Mouse (Mus musculus): Measurements from ENCODE around the gene Papln. TPM values are rescaled to one million over a fixed set of nuclear protein-coding genes. Genes with fewer than 3 reads are reported as not detected.

Gene Papln
- total and polyA plus RNA-seq, 3 experiments, result 0.04 to 0.07 TPM; not detected in 1

- DNase-seq (ENCODE audit: low read depth, low spot score), result no peak
- Histone ChIP-seq H3K4me3 (ENCODE audit: control insufficient read depth in 1 of 2, insufficient read depth in 1 of 2, low read depth in 2 of 2, low read length in 2 of 2) (no peak overlapping the region), H3K36me3 (ENCODE audit: control insufficient read depth in 1 of 2, insufficient read depth in 2 of 2, low read length in 2 of 2) (peaks cover 0 to 2% of the 10 kb centered on the region in 2 experiments; a peak in 2 of 4 replicates), H3K27me3 (ENCODE audit: control insufficient read depth in 1 of 2, insufficient read depth in 2 of 2, low read length in 2 of 2) (no peaks in the 10 kb centered on the region), H3K4me1 (ENCODE audit: control insufficient read depth in 1 of 2, insufficient read depth in 2 of 2, low read length in 2 of 2) (no peaks in the 10 kb centered on the region), H3K79me2 (ENCODE audit: control insufficient read depth, insufficient read depth, low read length, poor library complexity) (no peaks in the 10 kb centered on the region), H3K27ac (ENCODE audit: control insufficient read depth, low read depth, low read length) (no peak overlapping the region), H3K9ac (ENCODE audit: control insufficient read depth, low read depth, low read length, poor library complexity, severe bottlenecking) (no peak overlapping the region), H3K9me3 (replicated peaks; ENCODE audit: insufficient read depth, low read length) (no peaks in the 10 kb centered on the region)
- TF ChIP-seq ZNF384 (IDR thresholded peaks at IDR 0.05; ENCODE audit: low read depth, low read length), result no peak
- TF ChIP-seq RAD21 (IDR thresholded peaks at IDR 0.05; ENCODE audit: low read depth, low read length), result no peak
- TF ChIP-seq MAZ (IDR thresholded peaks at IDR 0.05; ENCODE audit: low read depth, low read length), result no peak
- no peak for TF ChIP-seq TCF12 (IDR thresholded peaks at IDR 0.05; ENCODE audit: low read depth, low read length)
- no peak for TF ChIP-seq MYB (IDR thresholded peaks at IDR 0.05; ENCODE audit: low read depth, low read length)
- no peak for TF ChIP-seq RCOR1 (IDR thresholded peaks at IDR 0.05; ENCODE audit: low read depth, low read length)
- TF ChIP-seq CHD2 (IDR thresholded peaks at IDR 0.05; ENCODE audit: low read length), result no peak
- no peak for TF ChIP-seq SIN3A (IDR thresholded peaks at IDR 0.05; ENCODE audit: low read length)
- TF ChIP-seq GABPA (IDR thresholded peaks at IDR 0.05; ENCODE audit: low read depth, low read length), result no peak
Observed at GRCm38 (mm10) chr12:83795051-83795450, 31.6 kb downstream of the Papln start.

- H3K79me2 ChIP-seq (ENCODE audit: control insufficient read depth, insufficient read depth, low read length, poor library complexity), result no peaks in the 10 kb centered on the region
- DNase-seq (ENCODE audit: low read depth, low spot score), result no peak
- no peaks in the 10 kb centered on the region for H3K27me3 ChIP-seq (ENCODE audit: control insufficient read depth in 1 of 2, insufficient read depth in 2 of 2, low read length in 2 of 2)
- no peak for TF ChIP-seq ETS1 (IDR thresholded peaks at IDR 0.05; ENCODE audit: low read depth, low read length)
- no peak for TF ChIP-seq CHD2 (IDR thresholded peaks at IDR 0.05; ENCODE audit: low read length)
- no peak for TF ChIP-seq MAZ (IDR thresholded peaks at IDR 0.05; ENCODE audit: low read depth, low read length)
- TF ChIP-seq NRF1 (IDR thresholded peaks at IDR 0.05; ENCODE audit: insufficient read depth, low read depth, low read length, poor library complexity, severe bottlenecking), result no peak
- TF ChIP-seq UBTF (IDR thresholded peaks at IDR 0.05; ENCODE audit: borderline replicate concordance, insufficient read depth, low read depth, low read length), result no peak
- no peak for TF ChIP-seq CTCF (IDR thresholded peaks at IDR 0.05 in 2 of 3, conservative IDR thresholded peaks at IDR 0.05 in 1 of 3; ENCODE audit: control insufficient read depth in 1 of 3, insufficient read depth in 1 of 3, low read depth in 2 of 3, low read length in 3 of 3, poor library complexity in 1 of 3, severe bottlenecking in 1 of 3)
- TF ChIP-seq ZNF384 (IDR thresholded peaks at IDR 0.05; ENCODE audit: low read depth, low read length), result no peak
- TF ChIP-seq GABPA (IDR thresholded peaks at IDR 0.05; ENCODE audit: low read depth, low read length), result no peak
- no peak for TF ChIP-seq MEF2A (IDR thresholded peaks at IDR 0.05; ENCODE audit: extremely low read depth, insufficient replicate concordance, low read depth, low read length, poor library complexity, severe bottlenecking)
- no peak for TF ChIP-seq EP300 (IDR thresholded peaks at IDR 0.05; ENCODE audit: low read depth in 1 of 2, low read length in 2 of 2)
- peaks cover 0 to 4% of the 10 kb centered on the region in 2 experiments; a peak in 2 of 4 replicates for H3K36me3 ChIP-seq (ENCODE audit: control insufficient read depth in 1 of 2, insufficient read depth in 2 of 2, low read length in 2 of 2)
- H3K4me1 ChIP-seq (ENCODE audit: control insufficient read depth in 1 of 2, insufficient read depth in 2 of 2, low read length in 2 of 2), result no peaks in the 10 kb centered on the region
- no peak overlapping the region for H3K27ac ChIP-seq (ENCODE audit: control insufficient read depth, low read depth, low read length)
- H3K4me3 ChIP-seq (ENCODE audit: control insufficient read depth in 1 of 2, insufficient read depth in 1 of 2, low read depth in 2 of 2, low read length in 2 of 2), result no peak overlapping the region
- H3K9ac ChIP-seq (ENCODE audit: control insufficient read depth, low read depth, low read length, poor library complexity, severe bottlenecking), result no peak overlapping the region
- H3K9me3 ChIP-seq (replicated peaks; ENCODE audit: insufficient read depth, low read length), result no peaks in the 10 kb centered on the region
Observed at GRCm38 (mm10) chr12:83795586-83795985, 32.2 kb downstream of the Papln start.

Data from MEL (cell line).